Mouse (Mus musculus) intestine, postnatal 0 days (tissue): Measurements from ENCODE around the gene Siah2. TPM values are rescaled to one million over a fixed set of nuclear protein-coding genes. Genes with fewer than 3 reads are reported as not detected.
A peak's percentile ranks its signal among the peaks of the same experiment; 100 is the strongest.

ENCODE experiments used
- ATAC-seq: fragments of 200-750 bp; cut with Nextera tagmentation; 2 replicates; pipeline ENCODE4 v1.8.0; 2017; ENCODE audit warnings: mild to moderate bottlenecking, moderate TSS enrichment, moderate library complexity
- H3K27ac ChIP-seq: fragments of 300-500 bp; sonication (generic); 2 replicates; pipeline ENCODE4 v1.5.1; 2014; ENCODE audit warnings: mild to moderate bottlenecking, low read depth, low read length, moderate library complexity
- H3K27me3 ChIP-seq: fragments of 300-500 bp; sonication (generic); replicated peaks from 2 replicates; pipeline ENCODE4 v1.6.1; 2014; ENCODE audit warnings: low read length, mixed read lengths; ENCODE audit not compliant: control insufficient read depth, insufficient read depth
- H3K36me3 ChIP-seq: fragments of 300-500 bp; sonication (generic); 2 replicates; pipeline ENCODE4 v1.6.1; 2014; ENCODE audit warnings: mild to moderate bottlenecking, moderate library complexity; ENCODE audit not compliant: control insufficient read depth, insufficient read depth
- H3K4me1 ChIP-seq: fragments of 300-500 bp; sonication (generic); replicated peaks from 2 replicates; pipeline ENCODE4 v1.6.1; 2014; ENCODE audit warnings: antibody characterized with exemption, low read length, mixed read lengths; ENCODE audit not compliant: control insufficient read depth, insufficient read depth
- H3K4me2 ChIP-seq: fragments of 300-500 bp; sonication (generic); replicated peaks from 2 replicates; pipeline ENCODE4 v1.6.1; 2014; ENCODE audit warnings: low read depth, mild to moderate bottlenecking, moderate library complexity
- H3K4me3 ChIP-seq: fragments of 300-500 bp; sonication (generic); 2 replicates; pipeline ENCODE4 v1.5.1; 2014; ENCODE audit warnings: low read depth, low read length
- H3K9ac ChIP-seq: fragments of 300-500 bp; sonication (generic); 2 replicates; pipeline ENCODE4 v1.6.1; 2014; ENCODE audit warnings: mild to moderate bottlenecking, low read depth, low read length
- H3K9me3 ChIP-seq: fragments of 300-500 bp; sonication (generic); 2 replicates; pipeline ENCODE4 v1.6.1; 2016; ENCODE audit warnings: mixed run types; ENCODE audit not compliant: control insufficient read depth
- CTCF ChIP-seq: sonication (generic); IDR thresholded peaks from 2 replicates; pipeline ENCODE4 v1.5.1; 2016; ENCODE audit warnings: low read depth, mild to moderate bottlenecking, control low read depth, antibody characterized with exemption, moderate library complexity
- WGBS: fragments of 180-500 bp; shearing (Covaris S2); extraction: QIAGEN DNeasy Blood & Tissue Kit; methylation state at CpG from one replicate; pipeline ENCODE4 v1.1.7; 2014; 5-methylcytosine and 5-hydroxymethylcytosine counted together
- polyA plus RNA-seq: library from polyadenylated mRNA; unstranded; fragments of >200 nt; fragmentation: Nextera tagmentation; extraction: Ambion mirVana; gene quantifications from 2 replicates; pipeline ENCODE4 v1.2.1, GENCODE M21; 2015

Siah2 gene
- 4.6 and 5.3 TPM in 2 replicates for polyA plus RNA-seq

- TF ChIP-seq CTCF: peak; percentile 63
- H3K4me1 ChIP-seq: no peaks in the 10 kb centered on the region
- peak within 1 kb of the TSS; percentile 86 for H3K9ac ChIP-seq
- peak within 1 kb of the TSS; percentile 88 for H3K4me3 ChIP-seq
- no peaks in the 10 kb centered on the region for H3K27me3 ChIP-seq
- H3K9me3 ChIP-seq: no peaks in the 10 kb centered on the region
- peak within 1 kb of the TSS; percentile 96 for H3K4me2 ChIP-seq
- peak; percentile 91 for ATAC-seq
- H3K27ac ChIP-seq: peak within 1 kb of the TSS; percentile 89
- H3K36me3 ChIP-seq: no peaks in the 10 kb centered on the region
- under 1% methylated on average over 75 of the region's 87 CpGs for WGBS
Measured at GRCm38 (mm10) chr3:58691997-58692721, at the start of gene Siah2. Gene Siah2 (minus strand): TSS chr3:58692400.

- Histone ChIP-seq H3K9me3 (no peaks in the 10 kb centered on the region), H3K4me3 (no peak overlapping the region), H3K36me3 (no peaks in the 10 kb centered on the region), H3K4me2 (no peak overlapping the region), H3K9ac (no peak overlapping the region), H3K4me1 (no peaks in the 10 kb centered on the region), H3K27me3 (no peaks in the 10 kb centered on the region), H3K27ac (no peak overlapping the region)
- no peak for ATAC-seq
- TF ChIP-seq CTCF: no peak
- 63% methylated on average over 2 of the region's 2 CpGs for WGBS
Measured at GRCm38 (mm10) chr3:58739536-58739935, 47.3 kb upstream of the Siah2 start.

- H3K4me3 ChIP-seq: no peak overlapping the region
- ATAC-seq: no peak
- H3K4me1 ChIP-seq: no peaks in the 10 kb centered on the region
- H3K9me3 ChIP-seq: no peaks in the 10 kb centered on the region
- WGBS: 31% methylated on average over 6 of the region's 6 CpGs
- H3K9ac ChIP-seq: no peak overlapping the region
- no peak overlapping the region for H3K4me2 ChIP-seq
- no peaks in the 10 kb centered on the region for H3K36me3 ChIP-seq
- no peaks in the 10 kb centered on the region for H3K27me3 ChIP-seq
- TF ChIP-seq CTCF: no peak
- H3K27ac ChIP-seq: no peak overlapping the region
Measured at GRCm38 (mm10) chr3:58738346-58739089, 46.3 kb upstream of the Siah2 start.

DNA sequence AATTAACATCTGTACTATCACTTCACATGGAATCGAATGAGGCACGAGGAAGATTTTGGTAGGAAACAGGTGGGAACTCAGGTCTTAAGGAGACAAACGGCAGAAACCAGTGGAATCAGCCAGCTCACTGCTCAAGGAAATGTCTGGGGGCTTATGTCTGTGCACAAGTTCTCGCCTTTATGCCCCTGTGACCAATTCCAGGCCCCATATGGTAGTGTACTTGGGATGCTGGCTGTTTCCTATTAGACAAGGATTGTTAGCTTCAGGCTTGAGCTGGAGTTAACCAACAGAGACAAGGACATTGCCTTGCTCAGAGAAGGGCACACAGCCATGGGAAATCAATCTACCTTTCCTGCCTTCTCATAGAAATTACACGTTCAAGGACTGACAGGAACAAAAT lies 39.3 kb upstream of the Siah2 start:
- H3K4me1 ChIP-seq: no peaks in the 10 kb centered on the region
- H3K9ac ChIP-seq: no peak overlapping the region
- no peak overlapping the region for H3K4me2 ChIP-seq
- ATAC-seq: no peak
- 81% methylated on average over 5 of the region's 5 CpGs for WGBS
- H3K4me3 ChIP-seq: no peak overlapping the region
- H3K27me3 ChIP-seq: no peaks in the 10 kb centered on the region
- no peak overlapping the region for H3K27ac ChIP-seq
- H3K36me3 ChIP-seq: no peaks in the 10 kb centered on the region
- TF ChIP-seq CTCF: no peak
- H3K9me3 ChIP-seq: no peaks in the 10 kb centered on the region

- no peak for TF ChIP-seq CTCF
- H3K9me3 ChIP-seq: no peaks in the 10 kb centered on the region
- H3K4me1 ChIP-seq: no peaks in the 10 kb centered on the region
- H3K27ac ChIP-seq: no peak overlapping the region
- no peak overlapping the region for H3K9ac ChIP-seq
- ATAC-seq: no peak
- H3K4me3 ChIP-seq: no peak overlapping the region
- 91% methylated on average over 3 of the region's 3 CpGs for WGBS
- no peaks in the 10 kb centered on the region for H3K36me3 ChIP-seq
- no peaks in the 10 kb centered on the region for H3K27me3 ChIP-seq
- no peak overlapping the region for H3K4me2 ChIP-seq
Measured at GRCm38 (mm10) chr3:58730580-58730979, 38.4 kb upstream of the Siah2 start.

GRCm38 (mm10) chr3:58729549-58729948 lies 37.3 kb upstream of the Siah2 start:
- TF ChIP-seq CTCF: no peak
- no peak overlapping the region for H3K27ac ChIP-seq
- no peaks in the 10 kb centered on the region for H3K9me3 ChIP-seq
- H3K4me1 ChIP-seq: no peaks in the 10 kb centered on the region
- H3K36me3 ChIP-seq: no peaks in the 10 kb centered on the region
- H3K4me2 ChIP-seq: no peak overlapping the region
- ATAC-seq: no peak
- no peak overlapping the region for H3K4me3 ChIP-seq
- H3K9ac ChIP-seq: no peak overlapping the region
- no peaks in the 10 kb centered on the region for H3K27me3 ChIP-seq
